Mouse (Mus musculus): Measurements from ENCODE around the gene Rfng. TPM values are rescaled to one million over a fixed set of nuclear protein-coding genes. Genes with fewer than 3 reads are reported as not detected.
"Not testable (repeated sequence)": the region's sequence is repeated elsewhere in the genome, so short reads cannot be mapped to it uniquely, and the experiment has no call there.

The Rfng gene
- polyA plus RNA-seq, 1 experiment from 2014 or later, result 119 TPM

DNA sequence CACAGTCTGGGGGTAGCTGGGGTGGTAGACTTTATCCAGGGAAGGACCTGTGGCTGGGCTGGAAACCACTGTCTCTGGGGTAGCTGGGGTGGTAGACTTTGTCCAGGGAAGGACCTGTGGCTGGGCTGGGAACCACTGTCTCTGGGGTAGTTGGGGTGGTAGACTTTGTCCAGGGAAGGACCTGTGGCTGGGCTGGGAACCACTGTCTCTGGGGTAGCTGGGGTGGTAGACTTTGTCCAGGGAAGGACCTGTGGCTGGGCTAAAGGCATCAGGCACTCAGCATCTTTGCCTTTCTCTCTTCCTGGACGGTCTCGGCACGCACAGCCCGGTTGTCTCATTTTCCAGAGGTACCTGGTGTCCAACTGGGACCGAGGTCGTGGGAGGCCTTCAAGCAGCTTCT is 2.6 kb downstream of the Rfng start:
- H3K9ac ChIP-seq (replicated peaks; ENCODE audit: low read depth, low read length); ATAC-seq; H3K4me3 ChIP-seq (replicated peaks; ENCODE audit: low read length); H3K27ac ChIP-seq (ENCODE audit: low read length); H3K4me2 ChIP-seq (ENCODE audit: low read length); H3K36me3 ChIP-seq (ENCODE audit: control insufficient read depth, insufficient read depth); H3K27me3 ChIP-seq (replicated peaks; ENCODE audit: control insufficient read depth, insufficient read depth, low read length); H3K9me3 ChIP-seq (ENCODE audit: control insufficient read depth, low read length): not testable (repeated sequence)
- peaks cover 18% of the 10 kb centered on the region for H3K4me1 ChIP-seq (replicated peaks; ENCODE audit: control insufficient read depth, insufficient read depth, low read length)
- 96% methylated on average over 6 of the region's 6 CpGs for WGBS

DNA sequence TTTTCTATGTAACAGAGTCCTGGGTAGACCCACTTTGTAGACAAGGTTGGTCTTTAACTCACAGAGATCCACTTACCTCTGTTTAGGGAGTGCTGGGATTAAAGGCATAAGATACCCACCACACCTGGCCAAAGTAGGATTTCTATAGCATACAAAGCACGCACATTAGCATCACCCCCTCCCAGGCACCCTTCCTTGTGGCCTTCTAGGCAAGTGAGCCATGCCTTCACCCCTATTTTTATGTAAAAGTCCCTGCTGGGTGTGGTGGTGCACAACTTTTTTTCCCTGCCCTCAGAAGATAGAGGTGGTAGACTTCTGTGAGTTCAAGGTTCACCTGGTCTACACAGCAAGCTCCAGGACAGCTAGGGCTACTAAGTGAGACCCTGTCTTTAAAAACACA is 4.1 kb downstream of the Rfng start:
- 86% methylated on average over 1 of the region's 1 CpGs for WGBS
- no peak overlapping the region for H3K4me3 ChIP-seq (replicated peaks; ENCODE audit: low read length)
- no peaks in the 10 kb centered on the region for H3K27me3 ChIP-seq (replicated peaks; ENCODE audit: control insufficient read depth, insufficient read depth, low read length)
- H3K9me3 ChIP-seq (ENCODE audit: control insufficient read depth, low read length), result no peaks in the 10 kb centered on the region
- H3K9ac ChIP-seq (replicated peaks; ENCODE audit: low read depth, low read length), result no peak overlapping the region
- peaks cover 2% of the 10 kb centered on the region; the same call in 1 of the 2 replicates for H3K36me3 ChIP-seq (ENCODE audit: control insufficient read depth, insufficient read depth)
- H3K27ac ChIP-seq (ENCODE audit: low read length), result no peak overlapping the region
- no peak overlapping the region for H3K4me2 ChIP-seq (ENCODE audit: low read length)
- H3K4me1 ChIP-seq (replicated peaks; ENCODE audit: control insufficient read depth, insufficient read depth, low read length), result peaks cover 9% of the 10 kb centered on the region
- no peak for ATAC-seq

DNA sequence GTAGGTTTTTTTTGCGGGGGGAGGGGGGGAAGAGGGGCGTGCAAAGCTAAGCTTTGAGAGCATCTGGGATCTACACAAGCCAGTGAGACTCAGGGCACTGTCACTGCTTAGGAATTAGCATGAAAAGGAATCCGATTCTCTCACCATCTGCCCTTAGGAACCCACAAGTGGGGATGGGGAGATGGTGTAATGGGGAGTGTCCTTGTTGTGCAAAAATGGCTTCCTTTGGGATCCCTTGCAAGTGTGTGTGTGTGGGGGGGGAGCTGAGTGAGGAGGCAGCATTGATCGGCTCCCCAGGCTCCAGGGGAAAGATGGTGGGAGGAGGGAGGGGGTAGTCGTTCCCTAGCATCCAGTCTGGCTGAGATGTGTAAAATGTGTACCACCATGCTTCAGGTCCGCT is 6.9 kb downstream of the Rfng start:
- no peak overlapping the region for H3K27ac ChIP-seq (ENCODE audit: low read length)
- peaks cover 2% of the 10 kb centered on the region; the same call in 1 of the 2 replicates for H3K36me3 ChIP-seq (ENCODE audit: control insufficient read depth, insufficient read depth)
- ATAC-seq, result no peak
- H3K4me3 ChIP-seq (replicated peaks; ENCODE audit: low read length), result no peak overlapping the region
- 34% methylated on average over 6 of the region's 6 CpGs for WGBS
- no peaks in the 10 kb centered on the region for H3K4me1 ChIP-seq (replicated peaks; ENCODE audit: control insufficient read depth, insufficient read depth, low read length)
- H3K9me3 ChIP-seq (ENCODE audit: control insufficient read depth, low read length), result no peaks in the 10 kb centered on the region
- H3K27me3 ChIP-seq (replicated peaks; ENCODE audit: control insufficient read depth, insufficient read depth, low read length), result no peaks in the 10 kb centered on the region
- H3K9ac ChIP-seq (replicated peaks; ENCODE audit: low read depth, low read length), result no peak overlapping the region
- H3K4me2 ChIP-seq (ENCODE audit: low read length), result no peak overlapping the region

DNA sequence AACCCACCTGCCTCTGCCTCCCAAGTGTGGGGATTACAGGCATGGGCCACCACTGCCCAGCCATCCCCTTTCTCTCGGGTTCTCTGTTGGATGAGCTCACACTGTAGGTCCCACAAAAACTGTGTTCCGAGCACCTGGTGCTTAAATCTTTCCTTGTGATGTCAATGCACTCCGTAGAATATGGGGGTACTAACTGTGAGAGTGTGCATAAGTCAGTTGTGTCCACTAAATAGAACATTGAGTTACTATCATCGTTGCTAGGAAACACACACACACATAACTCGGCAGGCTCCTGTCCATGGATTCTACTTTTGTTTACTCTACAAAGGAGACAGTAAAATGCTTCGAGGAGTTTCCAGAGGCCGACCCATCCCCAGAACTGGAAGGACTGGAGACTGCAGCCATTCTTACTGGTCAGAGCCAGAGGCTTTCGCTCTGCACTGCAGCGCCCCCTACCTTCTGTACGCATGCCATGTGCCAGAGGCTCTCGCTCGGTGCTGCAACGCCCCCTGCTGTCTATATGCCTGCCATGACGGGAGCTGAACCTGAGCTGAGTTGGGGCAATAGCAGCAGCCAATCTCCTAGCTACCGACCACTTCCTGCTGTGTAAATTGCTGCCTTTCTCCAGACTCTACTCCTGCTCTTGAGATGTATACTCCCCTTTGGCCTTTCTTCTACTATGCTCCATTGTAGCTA is 8.1 kb downstream of the Rfng start:
- no peaks in the 10 kb centered on the region for H3K4me1 ChIP-seq (replicated peaks; ENCODE audit: control insufficient read depth, insufficient read depth, low read length)
- no peak overlapping the region for H3K4me3 ChIP-seq (replicated peaks; ENCODE audit: low read length)
- H3K9me3 ChIP-seq (ENCODE audit: control insufficient read depth, low read length), result no peaks in the 10 kb centered on the region
- no peaks in the 10 kb centered on the region for H3K27me3 ChIP-seq (replicated peaks; ENCODE audit: control insufficient read depth, insufficient read depth, low read length)
- H3K27ac ChIP-seq (ENCODE audit: low read length), result no peak overlapping the region
- ATAC-seq, result peak; percentile 88
- no peaks in the 10 kb centered on the region; the same call in 1 of the 2 replicates for H3K36me3 ChIP-seq (ENCODE audit: control insufficient read depth, insufficient read depth)
- WGBS, result 26% methylated on average over 15 of the region's 15 CpGs
- no peak overlapping the region for H3K4me2 ChIP-seq (ENCODE audit: low read length)
- no peak overlapping the region for H3K9ac ChIP-seq (replicated peaks; ENCODE audit: low read depth, low read length)

DNA sequence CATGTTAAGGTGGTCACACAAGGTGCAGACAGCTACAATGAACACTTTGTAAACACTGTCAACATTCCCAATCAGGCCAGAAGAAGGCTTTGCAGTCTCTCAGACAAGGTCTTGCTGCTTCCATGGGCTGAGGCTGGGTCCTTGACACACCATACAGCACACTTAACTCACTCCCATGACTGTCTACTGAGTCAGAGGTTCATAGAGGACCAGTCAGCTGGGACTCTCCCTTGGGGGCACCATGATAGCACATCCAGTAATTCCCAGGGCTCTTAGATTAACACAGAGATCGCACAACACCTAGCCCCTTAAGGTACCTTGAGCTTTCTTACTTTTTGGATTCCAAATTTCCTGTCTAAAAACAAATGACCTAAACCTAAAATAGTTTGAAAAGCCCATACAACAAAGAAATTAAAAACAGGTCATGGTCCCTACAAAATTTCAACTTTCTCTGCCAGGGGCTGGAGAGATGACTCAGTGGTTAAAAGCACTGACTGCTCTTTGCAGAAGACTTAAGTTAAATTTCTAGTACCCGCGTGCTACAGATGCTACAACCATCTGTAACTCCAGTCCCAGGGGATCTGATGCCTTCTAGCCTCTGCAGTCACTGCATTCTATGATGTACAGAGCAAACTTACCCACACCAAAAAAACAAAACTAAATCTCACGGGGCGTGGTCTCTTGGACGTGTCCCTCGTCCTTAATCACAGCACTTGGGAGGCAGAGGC is 10.4 kb downstream of the Rfng start:
- H3K27ac ChIP-seq (ENCODE audit: low read length), result no peak overlapping the region
- WGBS, result 86% methylated on average over 7 of the region's 7 CpGs
- H3K4me2 ChIP-seq (ENCODE audit: low read length), result no peak overlapping the region
- no peaks in the 10 kb centered on the region for H3K27me3 ChIP-seq (replicated peaks; ENCODE audit: control insufficient read depth, insufficient read depth, low read length)
- no peak overlapping the region for H3K4me3 ChIP-seq (replicated peaks; ENCODE audit: low read length)
- H3K9me3 ChIP-seq (ENCODE audit: control insufficient read depth, low read length), result no peaks in the 10 kb centered on the region
- no peaks in the 10 kb centered on the region for H3K36me3 ChIP-seq (ENCODE audit: control insufficient read depth, insufficient read depth)
- H3K4me1 ChIP-seq (replicated peaks; ENCODE audit: control insufficient read depth, insufficient read depth, low read length), result no peaks in the 10 kb centered on the region
- no peak for ATAC-seq
- H3K9ac ChIP-seq (replicated peaks; ENCODE audit: low read depth, low read length), result no peak overlapping the region

DNA sequence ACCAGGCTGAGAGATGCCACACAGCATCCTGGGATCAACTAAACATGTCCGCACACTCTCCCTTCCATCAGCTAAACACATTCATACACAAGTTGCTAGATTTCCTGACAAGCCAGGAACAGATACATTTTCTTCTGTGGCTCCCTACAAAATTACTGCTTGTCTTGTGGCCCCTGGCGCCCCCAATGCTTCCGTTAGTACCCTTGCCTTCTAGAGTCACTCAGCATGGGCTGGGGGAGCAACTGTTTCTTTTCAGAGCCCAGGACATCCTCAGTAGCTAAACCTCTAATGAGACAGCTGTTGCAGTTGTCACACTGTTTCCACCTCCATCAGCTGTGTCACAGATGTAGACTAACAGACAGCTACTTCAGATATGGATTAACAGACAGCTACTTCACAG is 11.3 kb downstream of the Rfng start:
- Histone ChIP-seq H3K9me3 (ENCODE audit: control insufficient read depth, low read length) (no peaks in the 10 kb centered on the region), H3K4me1 (replicated peaks; ENCODE audit: control insufficient read depth, insufficient read depth, low read length) (no peaks in the 10 kb centered on the region), H3K27me3 (replicated peaks; ENCODE audit: control insufficient read depth, insufficient read depth, low read length) (no peaks in the 10 kb centered on the region), H3K4me2 (ENCODE audit: low read length) (no peak overlapping the region), H3K36me3 (ENCODE audit: control insufficient read depth, insufficient read depth) (no peaks in the 10 kb centered on the region), H3K27ac (ENCODE audit: low read length) (no peak overlapping the region), H3K9ac (replicated peaks; ENCODE audit: low read depth, low read length) (no peak overlapping the region), H3K4me3 (replicated peaks; ENCODE audit: low read length) (no peak overlapping the region)
- no peak for ATAC-seq
- 86% methylated on average over 3 of the region's 3 CpGs for WGBS

DNA sequence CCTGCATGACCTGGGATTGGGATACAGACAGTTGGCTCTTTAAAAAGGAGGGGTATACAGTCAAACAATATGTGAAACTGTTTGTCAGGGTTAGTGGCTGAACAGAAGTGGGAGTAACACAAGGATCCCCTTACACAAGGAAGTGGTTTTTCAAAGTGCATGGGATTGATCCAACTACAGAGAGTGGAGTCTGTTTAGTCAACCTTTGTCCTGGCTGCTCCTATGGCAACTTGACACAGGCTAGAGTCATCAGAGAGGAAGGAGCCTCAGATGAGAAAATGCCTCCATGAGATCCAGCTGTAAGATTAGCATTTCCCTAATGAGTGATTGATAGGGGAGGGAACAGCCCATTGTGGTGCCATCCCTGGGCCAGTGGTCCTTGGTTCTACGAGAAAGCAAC is 15.8 kb downstream of the Rfng start:
- H3K27me3 ChIP-seq (replicated peaks; ENCODE audit: control insufficient read depth, insufficient read depth, low read length), result no peaks in the 10 kb centered on the region
- no peak overlapping the region for H3K4me2 ChIP-seq (ENCODE audit: low read length)
- no peaks in the 10 kb centered on the region for H3K9me3 ChIP-seq (ENCODE audit: control insufficient read depth, low read length)
- no peak overlapping the region for H3K27ac ChIP-seq (ENCODE audit: low read length)
- no peaks in the 10 kb centered on the region for H3K4me1 ChIP-seq (replicated peaks; ENCODE audit: control insufficient read depth, insufficient read depth, low read length)
- no peak overlapping the region for H3K9ac ChIP-seq (replicated peaks; ENCODE audit: low read depth, low read length)
- ATAC-seq, result no peak
- 64% methylated on average over 1 of the region's 1 CpGs for WGBS
- no peak overlapping the region for H3K4me3 ChIP-seq (replicated peaks; ENCODE audit: low read length)
- no peaks in the 10 kb centered on the region for H3K36me3 ChIP-seq (ENCODE audit: control insufficient read depth, insufficient read depth)

DNA sequence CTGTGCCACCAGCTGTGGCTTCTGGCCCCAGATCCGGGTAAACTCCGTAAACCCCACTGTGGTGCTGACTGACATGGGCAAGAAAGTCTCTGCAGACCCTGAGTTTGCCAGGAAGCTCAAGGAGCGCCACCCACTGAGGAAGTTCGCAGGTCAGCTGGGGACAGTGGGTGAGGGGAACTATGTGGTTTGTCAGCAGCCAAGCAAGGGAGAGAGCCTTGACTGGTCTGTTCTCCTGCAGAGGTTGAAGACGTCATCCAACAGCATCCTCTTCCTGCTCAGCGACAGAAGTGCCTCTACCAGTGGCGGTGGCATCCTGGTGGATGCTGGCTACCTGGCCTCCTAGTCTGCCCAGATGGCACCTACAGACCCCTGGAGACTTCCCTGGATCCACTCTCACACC is 17.0 kb downstream of the Rfng start:
- H3K4me2 ChIP-seq (ENCODE audit: low read length); H3K27me3 ChIP-seq (replicated peaks; ENCODE audit: control insufficient read depth, insufficient read depth, low read length); H3K9me3 ChIP-seq (ENCODE audit: control insufficient read depth, low read length); H3K4me3 ChIP-seq (replicated peaks; ENCODE audit: low read length); H3K27ac ChIP-seq (ENCODE audit: low read length); H3K4me1 ChIP-seq (replicated peaks; ENCODE audit: control insufficient read depth, insufficient read depth, low read length); H3K36me3 ChIP-seq (ENCODE audit: control insufficient read depth, insufficient read depth); H3K9ac ChIP-seq (replicated peaks; ENCODE audit: low read depth, low read length); ATAC-seq: not testable (repeated sequence)
- 79% methylated on average over 3 of the region's 7 CpGs for WGBS

DNA sequence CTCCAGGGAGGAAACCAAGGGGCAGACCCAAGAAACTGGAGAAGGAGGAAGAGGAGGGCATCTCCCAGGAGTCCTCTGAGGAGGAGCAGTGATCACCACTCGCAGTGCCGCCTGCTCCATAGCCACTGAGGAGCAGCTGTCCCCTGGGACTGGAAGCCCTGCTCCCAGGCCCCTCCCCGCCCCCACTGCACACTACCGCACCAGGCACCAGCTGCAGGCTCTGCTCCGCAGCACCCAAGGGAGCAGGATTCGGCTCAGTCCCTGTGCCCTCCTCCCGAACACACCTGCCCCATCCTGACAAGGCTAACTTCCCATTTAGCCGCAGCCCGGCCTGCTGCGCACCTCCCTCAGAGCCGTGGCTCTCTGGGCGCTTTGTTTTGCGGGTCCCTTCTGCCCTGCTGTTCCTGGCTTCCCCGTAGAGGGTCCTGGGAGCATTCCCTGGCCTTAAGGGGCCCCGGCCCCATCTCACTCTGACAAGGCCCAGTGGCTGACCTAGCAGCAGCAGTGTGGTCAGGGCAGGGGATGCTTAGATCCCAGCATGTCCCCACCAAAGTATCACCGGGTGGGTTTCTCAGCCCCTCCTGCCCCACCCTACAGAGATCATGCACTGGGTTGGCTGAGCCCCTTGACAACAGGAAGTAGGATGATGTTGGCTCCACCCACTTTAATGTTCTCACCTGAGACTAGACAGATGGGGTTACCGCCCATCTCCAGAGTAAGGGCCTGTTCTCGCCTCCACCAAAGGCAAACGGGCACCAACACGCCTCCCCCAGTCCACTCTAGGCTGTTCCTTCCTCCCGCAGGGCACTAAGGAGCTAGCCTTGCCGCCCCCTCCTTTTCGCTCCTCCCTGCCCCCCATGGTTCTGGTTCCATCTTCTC is 20.6 kb downstream of the Rfng start:
- H3K4me3 ChIP-seq (replicated peaks; ENCODE audit: low read length); H3K4me2 ChIP-seq (ENCODE audit: low read length); H3K9ac ChIP-seq (replicated peaks; ENCODE audit: low read depth, low read length); H3K4me1 ChIP-seq (replicated peaks; ENCODE audit: control insufficient read depth, insufficient read depth, low read length); H3K36me3 ChIP-seq (ENCODE audit: control insufficient read depth, insufficient read depth); H3K27me3 ChIP-seq (replicated peaks; ENCODE audit: control insufficient read depth, insufficient read depth, low read length); H3K9me3 ChIP-seq (ENCODE audit: control insufficient read depth, low read length); H3K27ac ChIP-seq (ENCODE audit: low read length): not testable (repeated sequence)
- ATAC-seq, result 0 out of 2 replicates have a peak, but pooled peaks have one; percentile 36
- 15% methylated on average over 6 of the region's 23 CpGs for WGBS

Data from forebrain, embryonic 16.5 days (tissue).